Mouse (Mus musculus) intestine, embryonic 16.5 days (tissue): Measurements from ENCODE around the gene Ptpn7. TPM values are rescaled to one million over a fixed set of nuclear protein-coding genes. Genes with fewer than 3 reads are reported as not detected.
"Not testable (repeated sequence)": the region's sequence is repeated elsewhere in the genome, so short reads cannot be mapped to it uniquely, and the experiment has no call there.

Source experiments
- ATAC-seq: fragments of 200-750 bp; cut with Nextera tagmentation; 2 replicates; pipeline ENCODE4 v1.8.0; 2017; ENCODE audit warnings: moderate TSS enrichment, moderate library complexity
- H3K27ac ChIP-seq: fragments of 300-500 bp; sonication (generic); 2 replicates; pipeline ENCODE4 v1.5.1; 2014; ENCODE audit warnings: mild to moderate bottlenecking, low read length
- H3K27me3 ChIP-seq: fragments of 300-500 bp; sonication (generic); replicated peaks from 2 replicates; pipeline ENCODE4 v1.6.1; 2014; ENCODE audit warnings: low read length, control low read depth, mixed read lengths; ENCODE audit not compliant: control insufficient read depth, insufficient read depth
- H3K36me3 ChIP-seq: fragments of 300-500 bp; sonication (generic); 2 replicates; pipeline ENCODE4 v1.6.1; 2014; ENCODE audit warnings: low read length, control low read depth; ENCODE audit not compliant: control insufficient read depth, insufficient read depth
- H3K4me1 ChIP-seq: fragments of 300-500 bp; sonication (generic); 2 replicates; pipeline ENCODE4 v1.6.1; 2014; ENCODE audit warnings: low read length, control low read depth, mixed read lengths; ENCODE audit not compliant: control insufficient read depth, insufficient read depth
- H3K4me2 ChIP-seq: fragments of 300-500 bp; sonication (generic); 2 replicates; pipeline ENCODE4 v1.6.1; 2014; ENCODE audit warnings: low read depth, low read length, control low read depth
- H3K4me3 ChIP-seq: fragments of 300-500 bp; sonication (generic); 2 replicates; pipeline ENCODE4 v1.5.1; 2014; ENCODE audit warnings: mild to moderate bottlenecking, low read length
- H3K9ac ChIP-seq: fragments of 300-500 bp; sonication (generic); 2 replicates; pipeline ENCODE4 v1.6.1; 2014; ENCODE audit warnings: low read depth, low read length
- H3K9me3 ChIP-seq: fragments of 300-500 bp; sonication (generic); 2 replicates; pipeline ENCODE4 v1.6.1; 2016; ENCODE audit warnings: low read length, control low read depth; ENCODE audit not compliant: control insufficient read depth
- WGBS: fragments of 180-500 bp; shearing (Covaris S2); extraction: QIAGEN DNeasy Blood & Tissue Kit; methylation state at CpG from one replicate; pipeline ENCODE4 v1.1.7; 2014; 5-methylcytosine and 5-hydroxymethylcytosine counted together
- polyA plus RNA-seq: library from polyadenylated mRNA; unstranded; fragments of >200 nt; fragmentation: Nextera tagmentation; extraction: Ambion mirVana; gene quantifications from 2 replicates; pipeline ENCODE4 v1.2.1, GENCODE M21; 2015

Gene Ptpn7
- polyA plus RNA-seq, 1 experiment from 2014 or later, result 2.9 TPM

DNA sequence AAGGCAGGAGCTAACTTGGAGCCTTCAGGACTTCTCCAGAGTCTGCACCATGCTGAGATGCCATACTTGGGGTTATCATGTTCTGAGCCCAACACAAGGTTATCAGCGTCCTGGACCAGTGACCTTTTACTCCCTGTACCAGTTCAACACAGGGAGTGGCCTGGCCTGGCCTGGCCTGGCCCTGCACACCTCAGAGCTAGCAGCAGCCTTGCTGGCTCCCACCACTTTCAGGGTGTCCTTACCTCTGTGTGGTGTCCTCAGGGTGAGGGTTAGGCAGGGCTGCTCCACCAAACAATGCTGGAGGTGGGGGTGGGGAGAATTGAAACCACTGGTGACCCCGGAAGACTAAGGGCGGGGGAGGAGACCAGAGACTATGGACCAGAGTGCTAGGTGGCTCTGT lies 50.5 kb downstream of the Ptpn7 start:
- Histone ChIP-seq H3K4me2 (peak overlapping the region; percentile 26; the same call in 1 of the 2 replicates), H3K9me3 (no peaks in the 10 kb centered on the region), H3K27ac (peak overlapping the region; percentile 88), H3K27me3 (no peaks in the 10 kb centered on the region), H3K36me3 (no peaks in the 10 kb centered on the region), H3K4me3 (no peak overlapping the region), H3K4me1 (peaks cover 33% of the 10 kb centered on the region), H3K9ac (peak overlapping the region; percentile 48)
- peak; percentile 28 for ATAC-seq
- WGBS, result 58% methylated on average over 3 of the region's 3 CpGs

GRCm38 (mm10) chr1:135183448-135183847 lies 50.9 kb downstream of the Ptpn7 start:
- Histone ChIP-seq H3K4me2 (peak overlapping the region; percentile 26; the same call in 1 of the 2 replicates), H3K4me1 (peaks cover 33% of the 10 kb centered on the region), H3K9ac (peak overlapping the region; percentile 48), H3K36me3 (no peaks in the 10 kb centered on the region), H3K4me3 (no peak overlapping the region), H3K27ac (peak overlapping the region; percentile 88), H3K9me3 (no peaks in the 10 kb centered on the region), H3K27me3 (no peaks in the 10 kb centered on the region)
- ATAC-seq, result peak; percentile 75
- WGBS, result 53% methylated on average over 4 of the region's 4 CpGs

GRCm38 (mm10) chr1:135183941-135184570 lies 51.6 kb downstream of the Ptpn7 start:
- no peaks in the 10 kb centered on the region for H3K36me3 ChIP-seq
- H3K9ac ChIP-seq, result peak overlapping the region; percentile 24; the same call in 1 of the 2 replicates
- peaks cover 33% of the 10 kb centered on the region for H3K4me1 ChIP-seq
- H3K27ac ChIP-seq, result peak overlapping the region; percentile 88
- H3K27me3 ChIP-seq, result no peaks in the 10 kb centered on the region
- 0 out of 2 replicates have a peak overlapping the region, but pooled peaks have one; percentile 4 for H3K4me2 ChIP-seq
- no peak overlapping the region for H3K4me3 ChIP-seq
- 61% methylated on average over 11 of the region's 11 CpGs for WGBS
- no peaks in the 10 kb centered on the region for H3K9me3 ChIP-seq
- peak; percentile 14; the same call in 1 of the 2 replicates for ATAC-seq

- Histone ChIP-seq H3K9me3 (no peaks in the 10 kb centered on the region), H3K4me2 (no peak overlapping the region), H3K27ac (no peak overlapping the region), H3K27me3 (no peaks in the 10 kb centered on the region), H3K36me3 (no peaks in the 10 kb centered on the region), H3K9ac (no peak overlapping the region), H3K4me3 (no peak overlapping the region), H3K4me1 (peaks cover 24% of the 10 kb centered on the region)
- WGBS, result 53% methylated on average over 5 of the region's 5 CpGs
- no peak for ATAC-seq
These were observed 53.4 kb downstream of the Ptpn7 start for GRCm38 (mm10) chr1:135185936-135186335.

GRCm38 (mm10) chr1:135186427-135186826 lies 53.9 kb downstream of the Ptpn7 start:
- Histone ChIP-seq H3K9me3 (no peaks in the 10 kb centered on the region), H3K4me3 (no peak overlapping the region), H3K4me2 (no peak overlapping the region), H3K9ac (no peak overlapping the region), H3K27me3 (no peaks in the 10 kb centered on the region), H3K36me3 (no peaks in the 10 kb centered on the region), H3K27ac (no peak overlapping the region), H3K4me1 (peaks cover 22% of the 10 kb centered on the region)
- no peak for ATAC-seq
- 45% methylated on average over 8 of the region's 8 CpGs for WGBS

DNA sequence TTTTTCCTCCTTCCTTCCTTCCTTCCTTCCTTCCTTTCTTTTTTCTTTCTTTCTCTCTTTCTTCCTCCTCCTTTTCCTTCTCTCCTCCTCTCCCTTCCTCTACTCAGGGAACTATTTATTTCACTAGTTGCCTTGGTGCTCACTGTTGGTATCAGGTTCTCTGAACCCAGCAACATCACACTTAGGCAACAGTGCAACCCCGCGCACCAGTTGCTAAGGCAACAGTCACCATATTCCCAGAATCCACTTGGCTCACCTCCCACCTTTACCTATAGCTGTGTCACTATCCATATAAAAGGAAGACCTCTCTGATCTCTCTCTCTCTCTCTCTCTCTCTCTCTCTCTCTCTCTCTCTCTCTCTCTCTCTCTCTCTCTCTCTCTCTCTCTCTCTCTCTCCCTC lies 54.5 kb downstream of the Ptpn7 start:
- WGBS, result 54% methylated on average over 2 of the region's 2 CpGs
- not testable (repeated sequence) for H3K27me3 ChIP-seq, H3K9ac ChIP-seq, H3K4me3 ChIP-seq, H3K36me3 ChIP-seq, ATAC-seq, H3K27ac ChIP-seq, H3K9me3 ChIP-seq, H3K4me2 ChIP-seq
- peaks cover 16% of the 10 kb centered on the region for H3K4me1 ChIP-seq

GRCm38 (mm10) chr1:135188197-135188596 lies 55.7 kb downstream of the Ptpn7 start:
- H3K9ac ChIP-seq, result no peak overlapping the region
- no peak overlapping the region for H3K4me2 ChIP-seq
- H3K27me3 ChIP-seq, result no peaks in the 10 kb centered on the region
- H3K27ac ChIP-seq, result no peak overlapping the region
- H3K4me1 ChIP-seq, result peaks cover 10% of the 10 kb centered on the region
- no peaks in the 10 kb centered on the region for H3K9me3 ChIP-seq
- H3K4me3 ChIP-seq, result no peak overlapping the region
- no peaks in the 10 kb centered on the region for H3K36me3 ChIP-seq
- WGBS, result 48% methylated on average over 3 of the region's 3 CpGs
- ATAC-seq, result no peak

DNA sequence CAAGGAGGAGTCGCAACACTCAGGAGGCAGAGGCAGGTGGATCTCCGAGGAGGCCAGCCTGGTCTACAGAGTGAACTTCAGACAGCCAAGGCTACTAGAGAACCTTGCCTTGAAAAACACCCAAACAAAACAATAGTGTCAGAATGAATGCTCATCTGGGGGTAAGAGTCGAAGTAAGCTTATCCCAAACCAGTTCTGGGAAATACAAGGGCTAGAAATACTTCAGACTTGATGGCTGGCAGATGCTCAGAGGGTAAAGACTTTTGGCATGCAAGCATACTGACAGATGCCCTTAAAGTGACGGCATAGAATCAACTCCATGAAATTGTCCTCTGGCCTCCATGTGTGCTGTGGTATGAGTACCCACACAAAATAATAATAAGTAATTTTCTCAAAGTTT lies 56.7 kb downstream of the Ptpn7 start:
- H3K9ac ChIP-seq, result no peak overlapping the region
- WGBS, result 94% methylated on average over 4 of the region's 4 CpGs
- no peak for ATAC-seq
- H3K4me3 ChIP-seq, result no peak overlapping the region
- H3K9me3 ChIP-seq, result no peaks in the 10 kb centered on the region
- H3K27me3 ChIP-seq, result no peaks in the 10 kb centered on the region
- H3K4me2 ChIP-seq, result no peak overlapping the region
- H3K27ac ChIP-seq, result no peak overlapping the region
- H3K4me1 ChIP-seq, result peaks cover under 1% of the 10 kb centered on the region; the same call in 1 of the 2 replicates
- H3K36me3 ChIP-seq, result no peaks in the 10 kb centered on the region

DNA sequence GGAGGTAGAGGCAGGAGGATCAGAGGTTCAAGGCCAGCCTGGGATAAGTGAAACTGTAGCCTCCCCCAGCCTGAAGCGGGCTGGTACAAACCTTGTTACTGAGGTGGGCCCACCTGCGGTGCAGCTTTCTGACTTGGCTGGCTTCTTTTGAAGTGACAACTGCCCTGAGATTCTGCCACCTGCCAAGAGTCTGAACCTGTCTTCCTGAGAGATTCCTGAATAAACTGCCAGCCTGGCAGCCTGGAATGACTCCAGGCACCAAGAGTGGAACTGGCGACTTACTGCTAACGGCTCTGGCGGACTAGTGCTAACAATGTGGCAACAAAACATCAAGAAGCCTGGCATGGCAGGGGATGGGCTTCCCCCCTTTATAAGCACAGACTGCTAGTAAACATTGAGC lies 61.8 kb downstream of the Ptpn7 start:
- H3K4me3 ChIP-seq, H3K4me2 ChIP-seq, H3K27me3 ChIP-seq, ATAC-seq, H3K9ac ChIP-seq, H3K27ac ChIP-seq, H3K9me3 ChIP-seq, H3K36me3 ChIP-seq: not testable (repeated sequence)
- WGBS, result 72% methylated on average over 5 of the region's 5 CpGs
- peaks cover 12% of the 10 kb centered on the region for H3K4me1 ChIP-seq
